23 mouse cellular contexts compared by ENCODE assay signal in the genomic region with DNA sequence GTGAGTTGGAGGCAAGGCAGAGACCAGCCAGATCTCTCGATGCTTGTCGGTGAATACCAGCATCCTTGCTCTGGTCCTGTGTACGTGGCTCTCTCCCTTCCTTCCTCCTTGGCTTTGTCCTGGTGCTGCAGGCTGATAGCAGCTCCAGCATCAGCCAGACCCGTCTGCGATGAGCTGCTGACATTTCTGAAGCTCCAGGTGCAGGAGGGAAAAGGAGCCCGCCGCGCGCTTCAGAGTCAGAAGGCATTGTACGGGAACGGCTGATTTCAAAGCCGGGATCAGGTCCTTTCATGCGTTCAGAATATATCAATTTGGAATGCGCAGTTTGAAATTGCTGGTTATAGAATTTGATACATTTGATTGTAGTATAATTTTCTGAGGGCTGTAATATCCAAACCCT. TPM values are rescaled to one million over a fixed set of nuclear protein-coding genes. Genes with fewer than 3 reads are reported as not detected.
"Had no signal": no experiment of that assay in that cellular context is flagged by ENCODE, and none has a peak within 500 bp of the region (broad histone marks: within the 10 kb centered on the region; RNA-seq: fewer than 3 reads in every experiment).

No protein-coding gene starts in this region.

- H3K4me2 ChIP-seq: kidney, embryonic 15.5 days; liver, embryonic 11.5 days; liver, embryonic 15.5 days; neural tube, embryonic 13.5 days had no signal

- H3K4me1 ChIP-seq: kidney, embryonic 15.5 days; limb, embryonic 10.5 days; liver, embryonic 15.5 days had no signal

- H3K27me3 ChIP-seq: liver, embryonic 15.5 days had no signal

- H3K9ac ChIP-seq: kidney, embryonic 15.5 days; liver, embryonic 15.5 days; neural tube, embryonic 13.5 days had no signal

- ATAC-seq: lung, postnatal 0 days had no signal

- DNase-seq: kidney, adult 2 months; kidney, postnatal 14 days; lung, adult 2 months; lung, postnatal 4 days; retina, postnatal 1 day; right cerebral cortex, postnatal 4 days; spleen, adult 18-20 months; thymus, adult 18-20 months; thymus, postnatal 14 days had no signal

- H3K4me3 ChIP-seq: kidney, embryonic 15.5 days; left cerebral cortex, adult 2 months; limb, embryonic 10.5 days; liver, embryonic 15.5 days; midbrain, embryonic 10.5 days; neural tube, embryonic 13.5 days had no signal

- H3K9me3 ChIP-seq: kidney, embryonic 15.5 days; limb, embryonic 10.5 days; liver, embryonic 15.5 days; midbrain, embryonic 10.5 days; neural tube, embryonic 13.5 days had no signal

- H3K27ac ChIP-seq: kidney, embryonic 15.5 days; left cerebral cortex, adult 2 months; limb, embryonic 10.5 days; liver, embryonic 15.5 days; midbrain, embryonic 10.5 days; neural tube, embryonic 13.5 days had no signal

- H3K36me3 ChIP-seq: kidney, embryonic 15.5 days; limb, embryonic 10.5 days; liver, embryonic 15.5 days; midbrain, embryonic 10.5 days; neural tube, embryonic 13.5 days had no signal

RNA-seq across cellular contexts. Expression of gene A230072I06Rik, which starts 23.4 kb away (rescaled TPM):
- total RNA-seq: layer of hippocampus, adult 8-10 months; left cerebral cortex, adult 2 months; left cerebral cortex, postnatal 14 days; megakaryocyte, adult 5-6 weeks had no signal
- polyA plus RNA-seq: kidney, adult 2 months; kidney, embryonic 15.5 days; large intestine, adult 2 months; limb, embryonic 10.5 days; limb, embryonic 14.5 days; liver, embryonic 11.5 days; liver, embryonic 15.5 days; lung, adult 2 months; lung, postnatal 0 days; midbrain, embryonic 10.5 days; neural tube, embryonic 13.5 days; stomach, embryonic 14.5 days had no signal
